Mouse (Mus musculus) myocyte (in vitro differentiated cells): ENCODE data around the gene Nyap2.

ENCODE experiments used
- CEBPB ChIP-seq: IDR thresholded peaks from 2 replicates; pipeline ENCODE4 v1.6.1; 2011; ENCODE audit warnings: mild to moderate bottlenecking, moderate library complexity; ENCODE audit not compliant: poor library complexity, insufficient read depth, severe bottlenecking
- E2F4 ChIP-seq: IDR thresholded peaks from one replicate; pipeline ENCODE4 v1.6.1; 2011; ENCODE audit warnings: mild to moderate bottlenecking, control low read depth, moderate library complexity; ENCODE audit not compliant: insufficient read depth
- MAX ChIP-seq: IDR thresholded peaks from one replicate; pipeline ENCODE4 v1.6.1; 2011; ENCODE audit warnings: low read depth, mild to moderate bottlenecking, control low read depth
- MYOG ChIP-seq, 3 experiments: IDR thresholded peaks; one replicate each; pipeline ENCODE4 v1.6.1; 2011; ENCODE audit warnings: control low read depth in 2 of 3, low read depth in 2 of 3, mild to moderate bottlenecking in 2 of 3; ENCODE audit not compliant: insufficient read length in 2 of 3, control insufficient read depth in 1 of 3, insufficient read depth in 1 of 3
- POLR2A ChIP-seq: IDR thresholded peaks from one replicate; pipeline ENCODE4 v1.6.1; 2011; ENCODE audit warnings: low read depth, mild to moderate bottlenecking, control low read depth, moderate library complexity; ENCODE audit not compliant: insufficient read length
- POLR2AphosphoS2 ChIP-seq: IDR thresholded peaks from one replicate; pipeline ENCODE4 v1.6.1; 2011; ENCODE audit warnings: low read depth, control low read depth; ENCODE audit not compliant: insufficient read length
- REST ChIP-seq: IDR thresholded peaks from one replicate; pipeline ENCODE4 v1.6.1; 2011; ENCODE audit warnings: mild to moderate bottlenecking, control low read depth, moderate library complexity; ENCODE audit not compliant: insufficient read depth, insufficient read length
- SRF ChIP-seq: IDR thresholded peaks from one replicate; pipeline ENCODE4 v1.6.1; 2011; ENCODE audit warnings: low read depth; ENCODE audit not compliant: control insufficient read depth, insufficient read length
- TCF12 ChIP-seq: IDR thresholded peaks from one replicate; pipeline ENCODE4 v1.6.1; 2011; ENCODE audit warnings: mild to moderate bottlenecking, control low read depth; ENCODE audit not compliant: poor library complexity, insufficient read depth, severe bottlenecking
- TCF3 ChIP-seq: IDR thresholded peaks from one replicate; pipeline ENCODE4 v1.6.1; 2011; ENCODE audit warnings: low read depth, control low read depth; ENCODE audit not compliant: insufficient read length
- USF1 ChIP-seq: IDR thresholded peaks from one replicate; pipeline ENCODE4 v1.6.1; 2011; ENCODE audit warnings: low read depth, mild to moderate bottlenecking, control low read depth, moderate library complexity

GRCm38 (mm10) chr1:81310087-81310626 lies 233.4 kb downstream of the Nyap2 start:
- TF ChIP-seq USF1 (no peak), POLR2A (no peak), TCF12 (no peak), MYOG (IDR thresholded peaks at IDR 0.05; ENCODE audit: control insufficient read depth in 1 of 3, insufficient read depth in 1 of 3, insufficient read length in 2 of 3, low read depth in 2 of 3) (no peak), MAX (no peak), REST (no peak), E2F4 (no peak), TCF3 (no peak), POLR2AphosphoS2 (no peak), CEBPB (no peak), SRF (no peak)
